In genomic region chr17:63045297-63045696, GRCm38 (mm10) we compare ENCODE assay signal across 17 mouse cellular contexts.
"Had no signal": no experiment of that assay in that cellular context is flagged by ENCODE, and none has a peak within 500 bp of the region (broad histone marks: within the 10 kb centered on the region; RNA-seq: fewer than 3 reads in every experiment).

No protein-coding gene starts in this region.

- H3K4me3 ChIP-seq: limb, embryonic 10.5 days; limb, embryonic 13.5 days; liver, embryonic 12.5 days; liver, embryonic 15.5 days; lung, embryonic 15.5 days; midbrain, embryonic 12.5 days; midbrain, embryonic 15.5 days; neural tube, embryonic 13.5 days had no signal

- ATAC-seq: liver, embryonic 12.5 days; midbrain, embryonic 15.5 days had no signal

- H3K36me3 ChIP-seq: limb, embryonic 10.5 days; limb, embryonic 13.5 days; liver, embryonic 12.5 days; liver, embryonic 15.5 days; lung, embryonic 15.5 days; midbrain, embryonic 12.5 days; midbrain, embryonic 15.5 days had no signal

- DNase-seq: kidney, postnatal 14 days; kidney, postnatal 4 days; layer of hippocampus, adult 9-11 months; liver; lung, adult 18-20 months; lung, postnatal 10 days; lung, postnatal 4 days; thymus, adult 18-20 months; thymus, postnatal 36 days had no signal

- H3K4me1 ChIP-seq: liver, embryonic 12.5 days; liver, embryonic 15.5 days; lung, embryonic 15.5 days; midbrain, embryonic 12.5 days had no signal

- H3K4me2 ChIP-seq: limb, embryonic 13.5 days; liver, embryonic 12.5 days; liver, embryonic 15.5 days; lung, embryonic 15.5 days; midbrain, embryonic 12.5 days; midbrain, embryonic 15.5 days; neural tube, embryonic 13.5 days had no signal

- H3K9ac ChIP-seq: limb, embryonic 13.5 days; liver, embryonic 12.5 days; liver, embryonic 15.5 days; lung, embryonic 15.5 days; midbrain, embryonic 12.5 days; midbrain, embryonic 15.5 days; neural tube, embryonic 13.5 days had no signal

- H3K27ac ChIP-seq: limb, embryonic 10.5 days; limb, embryonic 13.5 days; liver, embryonic 12.5 days; liver, embryonic 15.5 days; lung, embryonic 15.5 days; midbrain, embryonic 12.5 days; midbrain, embryonic 15.5 days; neural tube, embryonic 13.5 days had no signal

- H3K27me3 ChIP-seq: limb, embryonic 13.5 days; liver, embryonic 12.5 days; liver, embryonic 15.5 days; lung, embryonic 15.5 days; midbrain, embryonic 12.5 days; midbrain, embryonic 15.5 days; neural tube, embryonic 13.5 days had no signal

- H3K9me3 ChIP-seq: liver, embryonic 12.5 days; liver, embryonic 15.5 days; lung, embryonic 15.5 days; midbrain, embryonic 12.5 days had no signal
